Mouse (Mus musculus) v-Abl transformed pro-B cells (cell line): ENCODE results near the gene Tspan14.

Experiments used
- in situ Hi-C, 2 experiments: fragments of 400-800 bp; cut with MboI; formaldehyde crosslinking; loops; one replicate each; pipeline ENCODE4 v1.15.1; 2025; ENCODE audit not compliant: unreplicated experiment in 2 of 2

The Tspan14 gene

DNA sequence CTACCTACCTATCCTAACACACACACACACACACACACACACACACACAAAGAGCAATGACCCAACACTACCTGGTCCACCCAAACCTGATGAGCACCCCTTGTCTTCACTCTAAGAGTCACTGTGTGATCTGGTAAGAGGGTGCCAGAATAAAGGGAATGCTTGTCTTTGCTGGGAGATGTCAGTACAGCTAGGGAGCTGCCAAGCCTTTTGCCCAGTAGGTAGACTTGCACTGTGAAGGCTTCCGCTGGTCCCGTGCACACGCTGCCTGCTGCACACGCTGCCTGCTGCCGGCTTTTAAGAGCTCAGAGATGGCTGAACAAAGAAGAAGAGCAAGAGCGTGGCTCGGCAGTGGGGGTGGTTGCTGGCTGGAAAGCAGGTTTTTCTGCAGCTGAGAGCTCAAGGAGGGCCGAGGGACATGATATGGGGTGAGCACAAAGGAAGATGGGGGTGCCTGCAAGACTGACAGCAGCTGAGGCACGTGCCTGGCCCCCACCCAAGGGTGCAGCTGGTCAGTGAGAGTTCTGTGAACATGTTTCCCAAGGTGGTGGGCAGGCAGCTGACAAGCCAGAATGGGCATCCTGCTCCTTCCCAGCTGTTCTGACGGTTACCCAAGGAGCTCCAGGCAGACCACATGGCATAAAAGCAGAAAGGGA lies 10.9 kb downstream of the Tspan14 start:
- in situ Hi-C loops, result no loop called here

DNA sequence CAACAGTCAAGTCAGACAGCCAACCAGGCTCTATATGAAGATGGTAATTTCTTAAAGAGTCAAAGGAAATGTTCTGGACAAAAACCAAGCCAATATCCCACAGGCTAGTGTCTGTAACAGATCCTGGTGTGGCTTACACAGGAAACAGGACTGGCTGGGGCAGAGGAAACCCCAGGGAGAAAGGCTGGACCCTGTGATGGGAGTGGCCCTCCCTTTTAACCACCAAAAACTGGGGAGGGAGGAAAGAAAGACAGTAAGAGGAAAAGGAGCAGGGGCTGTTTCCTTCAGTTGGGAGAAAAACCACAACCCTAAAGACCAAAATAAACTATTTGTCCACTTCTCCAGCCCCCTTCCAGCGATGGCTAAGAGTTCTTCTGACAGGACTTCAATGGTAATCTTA lies 11.5 kb downstream of the Tspan14 start:
- in situ Hi-C loops, result no loop called here

DNA sequence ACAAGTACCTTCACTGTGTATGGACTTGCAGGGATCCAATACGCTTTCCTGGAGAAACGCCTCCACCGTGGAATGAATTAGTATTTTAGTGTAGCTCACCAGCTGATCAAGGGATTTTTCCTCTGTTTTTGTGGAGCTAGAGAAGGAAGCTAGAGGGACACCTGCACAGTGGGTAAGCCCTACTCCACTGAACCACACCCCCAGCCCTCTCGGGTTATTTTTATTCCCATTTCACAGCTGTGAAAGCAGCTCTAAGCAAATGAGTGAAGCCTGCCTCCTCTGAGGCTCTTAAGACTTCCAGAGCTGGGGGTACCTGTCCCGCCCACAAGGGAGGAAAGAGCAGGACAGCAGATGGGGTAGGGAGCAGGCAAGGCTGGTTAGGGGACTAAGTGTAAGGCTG lies 13.2 kb downstream of the Tspan14 start:
- in situ Hi-C loops, result no loop called here

DNA sequence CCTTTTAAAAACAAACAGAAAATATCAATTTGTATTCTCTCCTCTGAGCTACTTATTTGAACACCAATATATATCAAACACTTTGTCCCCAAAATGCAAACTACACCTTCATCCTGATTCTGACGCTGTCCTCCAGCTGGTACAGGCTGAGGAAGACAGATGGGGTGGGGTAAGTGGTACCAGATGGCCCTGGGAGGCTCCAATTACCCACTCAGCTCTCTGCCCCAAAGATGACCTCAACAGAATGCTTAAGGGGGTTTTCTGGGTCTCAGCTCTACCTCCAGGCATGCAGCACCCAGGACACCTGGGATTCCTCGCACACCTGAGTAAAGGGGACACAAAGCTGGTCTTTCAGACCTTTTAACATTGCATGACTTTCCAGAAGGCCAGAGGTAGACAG lies 13.9 kb downstream of the Tspan14 start:
- in situ Hi-C loops, result no loop called here

DNA sequence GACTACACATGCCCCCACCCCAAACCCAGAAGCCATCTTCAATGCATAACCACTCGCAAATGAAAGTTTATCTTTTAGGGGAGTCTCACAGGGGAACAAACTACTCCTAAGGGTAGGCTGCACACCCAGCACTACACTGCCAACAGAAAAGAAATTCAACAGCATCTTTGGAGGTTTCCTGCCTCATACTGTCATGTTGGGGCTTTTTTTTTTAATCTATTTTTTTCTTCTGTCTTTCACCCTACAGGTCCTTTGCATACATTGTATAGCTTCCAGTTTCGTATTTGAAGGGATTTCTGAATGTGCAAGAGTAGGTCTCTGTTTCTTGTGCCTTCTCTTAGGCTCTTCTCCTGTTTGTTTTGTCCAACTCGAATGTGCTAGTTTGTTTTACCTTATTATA lies 14.3 kb downstream of the Tspan14 start:
- in situ Hi-C loops, result no loop called here

DNA sequence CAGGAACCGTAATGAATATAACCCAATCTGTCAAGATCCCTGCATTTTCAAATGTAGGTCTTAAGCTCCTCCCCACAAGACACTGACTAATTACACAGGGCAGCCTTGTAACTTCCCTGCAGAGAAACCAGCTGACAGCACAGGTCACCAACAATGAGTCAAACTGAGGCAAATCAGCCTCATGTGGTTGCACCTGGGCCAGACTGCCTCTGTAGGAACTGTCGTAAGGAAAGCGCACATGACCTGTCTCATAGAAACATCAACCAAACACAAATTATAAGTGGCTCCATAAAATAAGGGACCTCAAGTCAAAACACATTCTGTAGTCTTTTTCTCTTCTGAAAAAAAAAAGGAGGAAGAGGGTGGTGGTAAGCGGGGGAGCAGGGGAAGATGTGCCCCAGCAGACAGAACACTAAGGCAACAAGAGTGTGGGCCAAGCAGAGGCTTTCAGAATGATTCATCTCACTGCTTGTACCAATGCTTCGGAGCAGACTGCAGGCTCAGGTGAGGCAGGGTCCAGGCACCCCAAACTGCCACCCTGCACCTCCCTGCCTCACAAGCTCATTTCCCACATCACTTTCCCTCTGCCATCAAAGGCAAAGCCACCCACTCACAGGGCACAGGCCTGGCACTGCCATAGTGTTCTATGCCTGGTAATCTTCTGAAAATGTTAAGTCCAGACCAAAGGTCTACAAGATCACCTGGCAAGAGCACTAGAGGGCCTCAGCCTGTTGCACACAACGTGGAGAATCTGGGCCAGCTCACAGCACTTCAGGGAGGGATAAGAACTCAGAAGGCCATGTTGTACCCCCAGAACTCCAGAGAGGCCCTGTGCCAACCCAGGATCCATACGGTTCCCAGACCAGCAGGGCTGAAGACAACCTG lies 16.6 kb downstream of the Tspan14 start:
- in situ Hi-C loops, result no loop called here

DNA sequence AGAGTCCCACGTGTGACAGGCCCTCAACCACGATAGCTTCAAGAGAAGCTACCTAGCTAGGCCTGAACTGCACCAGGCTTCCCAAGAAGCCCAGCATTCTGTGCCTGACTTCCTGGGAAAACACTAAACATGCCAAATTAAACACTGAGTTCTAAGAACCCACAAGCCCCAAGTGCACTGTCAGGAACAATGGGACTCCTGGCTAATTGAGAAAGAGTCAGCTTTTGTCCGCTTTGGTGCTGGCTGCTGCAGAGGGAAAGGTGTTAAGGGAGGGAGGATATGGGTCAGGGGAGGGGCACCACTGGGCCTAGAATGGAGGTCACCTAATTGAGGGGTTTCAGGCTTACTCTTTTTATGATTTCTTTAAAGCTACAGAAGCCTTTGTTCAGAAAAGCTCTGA lies 17.6 kb downstream of the Tspan14 start:
- in situ Hi-C loops, result no loop called here

DNA sequence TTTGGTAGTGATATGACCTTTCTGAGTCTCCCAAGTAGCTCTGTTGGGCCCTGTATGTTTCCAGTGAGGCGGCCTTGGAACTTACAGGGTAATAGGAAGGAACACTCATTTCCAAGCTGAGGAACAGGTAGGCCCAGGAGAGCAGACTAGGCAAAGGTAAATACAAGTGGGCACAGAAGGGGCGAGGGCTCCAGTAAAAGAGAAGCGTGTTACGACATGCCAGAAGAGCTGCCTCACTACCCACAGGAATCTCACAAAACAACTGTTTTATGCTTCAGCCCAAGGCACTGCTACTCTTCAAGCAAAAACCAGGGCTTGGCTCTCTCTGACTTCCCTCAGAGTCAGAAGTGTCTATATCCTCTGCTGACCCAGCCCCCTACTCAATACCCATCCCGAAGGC lies 18.1 kb downstream of the Tspan14 start:
- in situ Hi-C loops, result no loop called here

DNA sequence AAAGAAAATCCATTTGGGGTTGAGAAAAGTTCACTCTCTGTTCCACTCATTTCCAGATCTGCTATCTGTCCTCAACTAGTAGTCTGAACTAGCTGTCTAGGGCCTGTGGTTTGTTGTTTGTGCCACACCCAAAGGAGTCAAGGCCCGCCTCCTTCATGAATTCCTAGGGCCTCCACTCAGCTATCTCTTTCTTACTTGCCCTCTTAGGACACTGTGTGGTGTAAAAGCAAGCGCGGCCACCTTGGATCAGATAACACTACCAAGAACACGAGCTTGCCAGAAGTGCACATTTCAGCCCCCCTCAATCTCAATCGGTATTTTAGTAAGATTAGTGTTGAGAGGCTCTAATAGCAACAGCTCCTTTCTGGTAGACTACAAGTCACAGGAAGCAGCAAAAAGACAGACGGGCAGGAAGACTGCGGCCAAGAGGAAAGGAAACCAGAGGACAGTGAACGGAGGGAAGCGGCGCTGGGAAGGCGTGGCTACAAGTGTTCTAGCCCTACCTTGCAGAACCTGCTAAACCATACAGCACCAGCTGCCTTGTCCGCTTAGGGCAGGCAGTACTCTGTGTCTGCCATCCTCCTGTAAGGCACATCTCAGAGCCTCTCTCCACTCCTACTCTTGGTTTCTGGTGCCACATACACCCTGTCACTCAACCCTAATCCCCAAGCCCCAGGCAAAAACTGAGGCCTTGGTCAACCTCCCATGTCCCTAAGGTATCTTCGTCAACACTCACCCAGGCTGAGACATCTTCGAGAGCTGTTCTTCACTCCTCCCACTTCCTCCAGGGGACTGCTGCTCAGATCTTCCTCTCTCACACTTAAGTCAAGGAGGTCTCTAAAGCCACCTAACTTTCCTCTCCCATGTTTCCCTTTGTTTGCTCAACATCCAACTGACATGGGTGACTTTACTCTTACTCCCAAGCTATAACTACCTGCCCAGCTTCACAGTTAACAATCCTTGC lies 18.9 kb downstream of the Tspan14 start:
- in situ Hi-C loops, result no loop called here

DNA sequence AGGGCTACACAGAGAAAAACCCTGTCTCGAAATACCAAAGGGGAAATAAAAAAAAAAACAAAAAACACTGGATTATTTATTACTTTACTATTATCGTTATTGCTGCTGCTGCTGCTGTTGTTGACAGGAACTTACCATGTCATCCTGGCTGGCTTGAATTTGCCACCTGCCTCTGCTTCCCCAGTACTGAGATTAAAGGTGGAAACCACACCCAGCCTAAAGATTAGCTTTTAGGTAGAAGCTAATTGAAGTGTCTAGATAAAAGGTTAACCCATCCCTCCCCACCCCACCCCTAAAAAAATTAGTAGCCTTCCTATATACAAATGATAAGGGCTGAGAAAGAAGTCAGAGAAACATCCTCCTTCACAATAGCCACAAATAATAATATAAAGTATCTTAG lies 22.8 kb downstream of the Tspan14 start:
- in situ Hi-C loops, result no loop called here

DNA sequence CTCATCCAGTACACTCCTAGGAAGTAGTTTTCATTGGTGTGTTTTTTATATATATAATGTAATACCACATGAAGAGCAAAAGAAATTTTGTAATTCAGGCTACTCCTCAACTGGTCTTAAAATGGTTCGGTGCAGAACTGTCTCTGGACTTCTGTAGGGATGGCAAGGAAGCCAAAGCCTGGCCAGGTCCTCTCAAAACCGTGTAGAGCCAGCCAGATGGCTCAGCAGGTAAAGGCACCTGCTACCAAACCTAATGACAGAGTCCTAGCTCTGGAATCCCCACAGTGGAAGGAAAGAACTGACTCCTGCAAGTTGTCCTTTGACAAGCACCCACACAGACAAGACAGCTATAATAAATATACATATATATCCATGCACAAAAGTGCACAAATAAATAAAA lies 24.2 kb downstream of the Tspan14 start:
- in situ Hi-C loops, result no loop called here

DNA sequence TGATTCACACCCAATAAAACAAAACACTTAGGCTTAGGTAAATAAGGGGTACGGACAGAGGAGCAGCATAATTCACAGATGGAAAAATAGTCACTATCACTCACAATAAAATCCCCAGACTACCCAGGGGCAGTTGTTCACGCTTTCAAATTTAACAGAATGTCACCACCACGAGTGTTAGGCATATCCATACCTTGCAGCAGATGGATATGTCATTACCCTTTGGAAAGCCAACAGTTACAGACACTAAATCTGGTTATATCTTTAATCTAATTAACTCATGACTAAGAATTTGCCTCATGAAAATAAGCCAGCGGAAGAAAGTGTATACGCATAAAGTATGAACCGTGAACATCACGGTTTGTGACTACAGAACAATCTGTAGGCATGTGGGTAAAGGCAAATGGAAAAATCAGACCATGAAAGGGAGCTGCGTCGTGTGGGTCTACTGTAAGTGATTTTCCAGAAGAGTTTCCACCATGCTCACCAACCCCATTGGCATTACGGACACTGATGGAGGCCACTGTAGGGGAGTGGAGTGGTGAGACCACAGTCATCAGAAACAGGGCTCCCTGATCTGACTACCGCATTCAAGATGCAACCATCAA lies 28.1 kb downstream of the Tspan14 start:
- in situ Hi-C loops, result no loop called here

DNA sequence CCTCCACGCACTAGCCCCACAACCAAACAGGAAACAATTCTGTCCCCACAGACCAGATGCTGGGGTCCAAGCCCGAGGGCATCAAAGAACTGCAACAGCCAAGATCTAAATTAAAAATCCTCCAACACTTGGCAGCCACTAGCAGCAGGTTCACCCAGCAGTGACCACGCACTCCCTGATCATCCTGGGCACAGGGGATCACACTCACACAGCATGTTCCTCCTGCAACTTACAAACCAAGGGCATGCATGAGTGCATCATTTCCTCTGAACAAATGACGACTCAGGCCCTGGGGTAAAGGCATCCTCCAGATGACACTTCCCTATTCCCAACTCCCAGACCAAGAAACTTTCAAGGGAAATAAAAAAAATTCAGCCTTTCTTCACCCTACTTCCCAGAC lies 29.6 kb downstream of the Tspan14 start:
- in situ Hi-C loops, result no loop called here

DNA sequence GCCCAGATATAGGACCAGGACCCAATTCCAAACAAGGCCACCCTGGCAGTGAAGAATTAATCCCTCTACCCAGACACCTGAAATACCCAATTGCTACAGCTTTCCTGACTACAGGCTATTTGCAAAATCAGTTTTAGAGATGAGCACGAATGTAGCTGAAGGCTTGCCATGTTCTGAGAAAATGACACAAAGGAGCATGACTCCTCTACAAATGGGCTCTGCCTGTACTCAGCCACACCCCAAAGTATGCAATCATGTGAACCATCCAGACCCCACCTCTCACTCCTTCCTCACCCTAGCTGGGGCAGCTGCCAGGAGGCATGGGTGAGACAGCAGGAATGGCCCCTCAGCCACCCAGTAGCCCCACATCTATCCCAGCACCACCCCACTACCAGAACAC lies 31.1 kb downstream of the Tspan14 start:
- in situ Hi-C loops, result no loop called here

DNA sequence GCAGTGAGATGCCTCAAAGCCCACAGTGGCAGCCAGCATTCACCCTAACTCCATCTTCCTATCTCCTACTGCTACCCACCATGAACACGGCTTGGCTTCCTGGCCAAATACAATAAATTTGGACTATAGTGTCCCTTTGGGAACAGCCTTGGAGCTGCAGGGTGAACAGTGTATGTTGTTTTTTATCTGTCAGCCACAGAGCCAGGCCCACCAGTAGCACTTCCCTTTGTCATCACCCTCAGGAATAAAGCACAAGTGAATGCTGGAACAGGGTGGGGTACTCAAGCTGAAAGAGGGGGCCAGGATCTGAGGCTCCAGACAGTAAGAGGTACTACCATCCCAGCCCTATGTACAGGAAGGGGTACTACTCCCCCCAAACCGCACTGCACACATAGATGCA lies 31.6 kb downstream of the Tspan14 start:
- in situ Hi-C loops, result no loop called here

DNA sequence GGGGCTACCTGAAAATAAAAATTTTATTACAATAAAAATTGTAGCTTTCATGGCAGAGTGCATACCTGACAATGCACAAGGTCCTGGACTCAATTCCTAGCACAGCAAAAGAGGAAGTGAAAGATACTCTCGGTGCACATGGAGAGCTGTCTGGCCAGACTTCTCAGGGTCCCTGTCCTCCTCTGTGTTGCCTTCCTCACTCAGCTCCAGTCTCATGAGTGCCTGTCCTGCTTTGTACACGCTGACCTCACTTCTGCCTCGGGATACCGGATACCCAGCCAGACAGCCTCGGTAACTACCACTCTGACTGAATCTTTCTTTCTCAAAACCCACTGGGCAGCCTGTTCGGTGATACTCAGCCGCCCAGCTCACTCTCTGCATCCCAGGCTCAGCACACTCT lies 33.3 kb downstream of the Tspan14 start:
- in situ Hi-C loops, result no loop called here

DNA sequence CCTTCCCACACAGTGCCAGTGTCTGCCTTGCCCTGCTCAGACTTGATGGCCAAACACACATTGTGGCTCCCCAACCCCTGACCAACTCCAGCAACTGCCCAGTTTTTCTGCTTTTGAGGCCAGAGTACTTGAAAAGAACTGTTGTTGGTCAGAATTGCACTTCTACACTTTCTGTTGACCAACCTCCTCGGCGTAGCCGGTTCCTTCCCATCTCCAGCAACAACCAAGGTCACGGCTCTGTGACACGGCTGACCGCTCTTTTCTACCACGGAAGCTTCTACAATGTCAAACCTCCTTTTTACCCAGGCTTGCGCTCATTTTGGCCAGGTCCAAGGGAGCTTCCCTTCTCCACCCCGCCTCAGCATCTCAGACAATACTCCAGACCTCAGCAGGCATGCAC lies 34.4 kb downstream of the Tspan14 start:
- in situ Hi-C loops, result no loop called here

DNA sequence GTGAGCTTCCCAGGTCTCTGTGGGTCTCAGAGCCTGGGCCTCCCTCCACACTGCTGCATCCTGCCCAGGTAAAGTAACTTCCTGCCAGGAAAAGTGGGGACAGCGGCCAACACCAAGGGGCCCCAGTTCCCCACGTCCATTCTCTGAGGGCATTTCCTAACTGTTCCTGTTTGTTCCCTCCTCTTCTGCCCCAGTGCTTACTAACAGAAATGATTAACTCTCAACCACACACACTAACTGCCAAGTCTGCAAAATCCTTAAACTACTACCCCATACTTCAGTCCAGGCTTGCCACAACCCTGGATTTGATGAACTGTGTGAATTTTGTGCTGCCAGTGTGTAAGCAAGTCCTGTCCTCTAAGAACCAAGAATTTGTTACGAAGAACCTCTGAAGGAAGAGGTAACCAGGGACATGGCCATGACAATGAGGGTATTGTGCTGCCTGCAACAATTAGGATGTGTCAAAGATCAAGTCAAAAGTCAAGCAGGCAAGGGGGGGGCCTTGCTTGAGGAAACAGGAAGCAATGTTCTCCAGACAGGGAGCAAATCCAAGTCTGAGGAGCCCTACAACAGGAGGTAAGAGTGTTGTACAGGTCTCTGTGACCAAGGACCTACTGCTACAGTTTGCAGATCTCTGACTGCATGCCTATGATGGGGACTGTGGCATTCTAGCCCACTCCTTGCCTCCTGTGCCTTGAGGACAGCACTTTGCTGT lies 35.3 kb downstream of the Tspan14 start:
- in situ Hi-C loops, result no loop called here

DNA sequence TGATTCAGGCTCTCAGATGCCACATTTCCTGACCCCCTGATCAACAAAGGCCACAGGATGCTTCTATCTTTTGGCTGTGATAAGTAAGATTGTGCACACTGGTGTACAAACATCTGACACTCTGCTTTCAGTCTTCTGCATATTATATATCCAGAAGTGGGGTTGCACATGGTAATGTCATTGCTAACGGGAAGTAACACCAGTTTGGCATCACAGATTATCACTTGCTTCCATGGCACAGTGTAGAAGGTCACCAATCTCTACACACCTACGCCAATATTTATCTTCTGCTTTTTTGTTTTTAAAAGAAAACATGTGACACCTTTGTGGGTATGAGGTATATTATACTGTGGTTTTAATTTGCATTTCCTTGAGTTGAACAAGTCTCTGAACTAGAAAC lies 36.7 kb downstream of the Tspan14 start:
- in situ Hi-C loops, result no loop called here

DNA sequence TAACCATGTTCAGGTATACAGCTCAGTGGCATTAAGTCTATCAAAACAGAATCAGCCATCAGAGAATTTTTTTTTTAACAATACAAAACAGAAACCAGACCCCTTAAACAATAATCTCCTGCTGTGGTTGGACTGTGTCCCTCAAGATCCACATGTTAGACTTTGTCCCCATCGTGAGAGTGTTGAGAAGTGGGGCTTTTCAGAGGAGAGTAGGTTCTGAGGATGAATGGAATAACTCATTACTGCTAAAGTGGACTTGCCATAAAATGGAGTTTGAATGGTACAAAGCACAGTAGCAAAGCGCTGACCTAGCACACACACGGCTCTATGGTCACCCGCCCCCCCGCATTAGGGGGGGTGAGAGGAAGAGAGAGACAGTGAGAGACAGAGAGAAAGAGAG lies 37.7 kb downstream of the Tspan14 start:
- in situ Hi-C loops, result no loop called here
